8 mouse cellular contexts compared by ENCODE assay signal in the genomic region with DNA sequence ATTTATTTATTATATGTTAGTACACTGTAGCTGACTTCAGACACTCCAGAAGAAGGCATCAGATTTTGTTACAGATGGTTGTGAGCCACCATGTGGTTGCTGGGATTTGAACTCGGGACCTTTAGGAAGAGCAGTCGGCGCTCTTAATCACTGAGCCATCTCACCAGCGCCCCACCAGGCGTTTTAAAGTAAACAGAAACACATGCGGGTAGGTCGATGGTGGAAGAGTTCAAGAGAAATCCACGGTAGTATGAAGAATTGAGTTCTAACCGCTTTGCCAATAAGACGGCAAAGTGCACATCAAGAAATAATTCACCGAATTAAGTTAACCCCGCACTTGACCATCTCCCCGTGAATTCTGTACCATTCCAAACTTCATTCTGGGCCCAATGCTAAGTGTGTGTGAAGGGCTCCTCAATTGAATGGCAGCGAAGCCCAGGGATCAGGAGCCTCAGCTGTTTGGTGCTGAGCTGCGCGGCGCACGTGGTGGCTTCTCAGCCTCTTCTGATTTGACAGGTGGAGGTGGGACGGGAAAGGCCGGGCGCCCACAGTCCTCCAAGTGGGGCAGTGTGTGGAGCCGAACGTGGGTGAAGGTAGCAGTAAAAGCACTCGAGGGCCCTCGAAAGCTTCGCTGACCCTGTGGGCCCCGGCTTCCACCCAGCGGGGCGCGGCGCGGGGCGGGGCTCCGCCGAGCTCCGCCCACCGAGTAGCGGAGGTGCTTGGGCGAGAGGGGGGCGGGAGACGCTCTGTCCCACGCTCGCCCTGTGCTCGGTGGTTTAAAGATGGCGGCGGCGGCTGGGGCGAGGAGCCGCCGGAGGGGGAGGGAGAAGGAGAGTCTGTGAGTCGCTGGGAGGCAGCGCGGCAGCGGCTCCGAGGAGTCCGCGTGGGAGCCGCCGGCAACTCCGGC. TPM values are rescaled to one million over a fixed set of nuclear protein-coding genes. Genes with fewer than 3 reads are reported as not detected.
DNase-seq lines count a peak whose midpoint lies in the region; ATAC-seq and TF ChIP-seq lines count a peak whose summit lies in the region.

A gene (plus strand): TSS at position 763 of the 907 bp plus-strand sequence.

- H3K9me3 ChIP-seq in heart, embryonic 14.5 days (ENCODE audit: control insufficient read depth, low read length) = no peaks in the 10 kb centered on the region
- H3K9me3 ChIP-seq in liver, embryonic 14.5 days (ENCODE audit: control insufficient read depth, low read length) = no peaks in the 10 kb centered on the region
- no peaks in the 10 kb centered on the region for H3K9me3 ChIP-seq in neural tube, embryonic 11.5 days (ENCODE audit: control insufficient read depth, low read length)
- H3K9me3 ChIP-seq in stomach, postnatal 0 days (ENCODE audit: control insufficient read depth, low read length) = no peaks in the 10 kb centered on the region

- TF ChIP-seq EP300 in liver, embryonic 14.5 days (IDR thresholded peaks at IDR 0.05; ENCODE audit: low read depth) = no peak
- TF ChIP-seq EP300 in stomach, postnatal 0 days (optimal IDR thresholded peaks at IDR 0.05) = no peak

- H3K4me2 ChIP-seq in heart, embryonic 14.5 days (ENCODE audit: low read length) = peak within 1 kb of the TSS; percentile 85
- peak within 1 kb of the TSS; percentile 82 for H3K4me2 ChIP-seq in liver, embryonic 14.5 days (ENCODE audit: low read depth)
- peak within 1 kb of the TSS; percentile 61 for H3K4me2 ChIP-seq in neural tube, embryonic 11.5 days (ENCODE audit: low read depth)
- H3K4me2 ChIP-seq in stomach, postnatal 0 days (replicated peaks; ENCODE audit: low read depth) = peak within 1 kb of the TSS; percentile 78

- no peaks in the 10 kb centered on the region for H3K36me3 ChIP-seq in heart, embryonic 14.5 days (ENCODE audit: control insufficient read depth, insufficient read depth, low read length)
- H3K36me3 ChIP-seq in liver, embryonic 14.5 days (replicated peaks; ENCODE audit: control insufficient read depth, insufficient read depth, low read depth) = no peaks in the 10 kb centered on the region
- H3K36me3 ChIP-seq in neural tube, embryonic 11.5 days (ENCODE audit: control insufficient read depth, insufficient read depth, low read length) = no peaks in the 10 kb centered on the region
- no peaks in the 10 kb centered on the region for H3K36me3 ChIP-seq in stomach, postnatal 0 days (ENCODE audit: control insufficient read depth, insufficient read depth, low read length)

- H3K4me1 ChIP-seq in brown adipose tissue, adult 24 weeks (ENCODE audit: control insufficient read depth, insufficient read depth, insufficient read length, low read length) = peaks cover 6% of the 10 kb centered on the region; the same call in 1 of the 2 replicates
- no peaks in the 10 kb centered on the region for H3K4me1 ChIP-seq in heart, embryonic 14.5 days (ENCODE audit: control insufficient read depth in 2 of 2, insufficient read depth in 2 of 2, low read length in 2 of 2)
- H3K4me1 ChIP-seq in liver, embryonic 14.5 days (replicated peaks; ENCODE audit: control insufficient read depth in 2 of 2, insufficient read depth in 2 of 2, low read length in 1 of 2) = peaks cover 9 to 14% of the 10 kb centered on the region in 2 experiments
- peaks cover 4% of the 10 kb centered on the region; the same call in 1 of the 2 replicates for H3K4me1 ChIP-seq in neural tube, embryonic 11.5 days (ENCODE audit: control insufficient read depth, insufficient read depth, low read length)
- H3K4me1 ChIP-seq in stomach, postnatal 0 days (replicated peaks; ENCODE audit: control insufficient read depth, insufficient read depth) = peaks cover 2% of the 10 kb centered on the region; the same call in 1 of the 2 replicates

- peak within 1 kb of the TSS; percentile 94 for H3K4me3 ChIP-seq in brown adipose tissue, adult 24 weeks (ENCODE audit: insufficient read depth, low read depth, low read length)
- H3K4me3 ChIP-seq in heart, embryonic 14.5 days (ENCODE audit: control insufficient read depth in 1 of 2, insufficient read depth in 1 of 2, low read depth in 1 of 2, low read length in 2 of 2) = peak within 1 kb of the TSS; percentile 85 to 99
- peak within 1 kb of the TSS; percentile 86 for H3K4me3 ChIP-seq in liver, embryonic 14.5 days (ENCODE audit: insufficient read depth in 1 of 2, low read depth in 2 of 2, low read length in 2 of 2)
- peak within 1 kb of the TSS; percentile 98 for H3K4me3 ChIP-seq in neural tube, embryonic 11.5 days (ENCODE audit: low read depth, low read length)
- H3K4me3 ChIP-seq in stomach, postnatal 0 days (ENCODE audit: low read depth, low read length) = peak within 1 kb of the TSS; percentile 99

- no peaks in the 10 kb centered on the region for H3K27me3 ChIP-seq in heart, embryonic 14.5 days (ENCODE audit: control insufficient read depth, insufficient read depth, low read length)
- H3K27me3 ChIP-seq in liver, embryonic 14.5 days (ENCODE audit: control insufficient read depth, insufficient read depth, low read length) = no peaks in the 10 kb centered on the region
- no peaks in the 10 kb centered on the region for H3K27me3 ChIP-seq in neural tube, embryonic 11.5 days (ENCODE audit: control insufficient read depth, insufficient read depth, low read length)
- no peaks in the 10 kb centered on the region for H3K27me3 ChIP-seq in stomach, postnatal 0 days (ENCODE audit: control insufficient read depth, insufficient read depth, low read length)

- TF ChIP-seq CTCF in liver, embryonic 14.5 days (IDR thresholded peaks at IDR 0.05; ENCODE audit: low read depth) = no peak
- TF ChIP-seq CTCF in stomach, postnatal 0 days (IDR thresholded peaks at IDR 0.05; ENCODE audit: low read depth) = 0 out of 2 replicates have a peak, but pooled peaks have one; percentile 7

- peak within 1 kb of the TSS; percentile 99 for H3K9ac ChIP-seq in heart, embryonic 14.5 days (ENCODE audit: low read length)
- H3K9ac ChIP-seq in liver, embryonic 14.5 days (replicated peaks) = peak within 1 kb of the TSS; percentile 79
- H3K9ac ChIP-seq in neural tube, embryonic 11.5 days (ENCODE audit: low read length) = peak within 1 kb of the TSS; percentile 99
- peak within 1 kb of the TSS; percentile 100 for H3K9ac ChIP-seq in stomach, postnatal 0 days (ENCODE audit: low read length)

- WGBS in heart, embryonic 14.5 days = 9% methylated on average over 59 of the region's 60 CpGs
- WGBS in liver, embryonic 14.5 days (ENCODE audit: insufficient replicate concordance) = 10% methylated on average over 57 of the region's 60 CpGs
- 9% methylated on average over 57 of the region's 60 CpGs for WGBS in neural tube, embryonic 11.5 days
- WGBS in stomach, postnatal 0 days = 7% methylated on average over 59 of the region's 60 CpGs

- peak; percentile 94 for ATAC-seq in heart, embryonic 14.5 days (ENCODE audit: insufficient number of reproducible peaks, insufficient read depth, low FRiP score, low read depth)
- ATAC-seq in liver, embryonic 14.5 days (ENCODE audit: insufficient read depth) = peak; percentile 95
- peak; percentile 97 for ATAC-seq in neural tube, embryonic 11.5 days (ENCODE audit: insufficient read depth, low FRiP score, low TSS enrichment)
- peak; percentile 98 for ATAC-seq in stomach, postnatal 0 days (ENCODE audit: low FRiP score, low TSS enrichment)

- H3K27ac ChIP-seq in brown adipose tissue, adult 24 weeks (replicated peaks; ENCODE audit: low read depth, low read length) = peak within 1 kb of the TSS; percentile 54; the same call in 1 of the 2 replicates
- peak within 1 kb of the TSS; percentile 72 to 91 for H3K27ac ChIP-seq in heart, embryonic 14.5 days (replicated peaks in 1 of 2; ENCODE audit: control insufficient read depth in 1 of 2, insufficient read depth in 1 of 2, low read depth in 2 of 2, low read length in 2 of 2)
- peak within 1 kb of the TSS; percentile 5; the same call in 1 of the 2 replicates for H3K27ac ChIP-seq in liver, embryonic 14.5 days
- H3K27ac ChIP-seq in neural tube, embryonic 11.5 days (ENCODE audit: low read depth, low read length) = peak within 1 kb of the TSS; percentile 96
- H3K27ac ChIP-seq in stomach, postnatal 0 days (replicated peaks) = peak within 1 kb of the TSS; percentile 93

- DNase-seq in CD4-positive, CD25-positive, alpha-beta regulatory T cell, adult 2 months (ENCODE audit: low read depth, low spot score) = peak; percentile 94
- DNase-seq in fibroblast of lung, adult 2 months (ENCODE audit: low read depth) = peak; percentile 48
- peak; percentile 88 to 94 for DNase-seq in kidney, postnatal 25 days
- peak; percentile 68 to 80 (median 71) for DNase-seq in liver, embryonic 14.5 days (ENCODE audit: low read depth in 3 of 3, low spot score in 3 of 3)
- DNase-seq in neural tube, embryonic 11.5 days (ENCODE audit: low spot score) = peak; percentile 94
- DNase-seq in stomach, postnatal 0 days (ENCODE audit: low spot score) = peak; percentile 92

RNA-seq across cellular contexts. Expression of the gene that starts here (rescaled TPM):
- 4.5 and 7.3 TPM in 2 replicates for polyA plus RNA-seq in brown adipose tissue, adult 24 weeks (2012; ENCODE audit: insufficient read depth, insufficient read length, missing spikeins)
- 3.7 and 4.2 TPM in 2 replicates for polyA plus RNA-seq in heart, embryonic 14.5 days (2014; fragmentation: Nextera tagmentation; extraction: Ambion mirVana)
- polyA plus RNA-seq in liver, embryonic 14.5 days (2012; rRNA removed) = 1.4 and 1.6 TPM in 2 replicates
- polyA plus RNA-seq in liver, embryonic 14.5 days (2014; fragmentation: Nextera tagmentation; extraction: Ambion mirVana) = 1.1 and 1.2 TPM in 2 replicates
- polyA plus RNA-seq in neural tube, embryonic 11.5 days (2014; fragmentation: Nextera tagmentation; extraction: Ambion mirVana) = 6.0 TPM in 2 replicates
- polyA plus RNA-seq in stomach, postnatal 0 days (2015; fragmentation: Nextera tagmentation; extraction: Ambion mirVana) = 1.4 TPM in 2 replicates

Comparison
In these comparisons a context has a peak if more than half of its experiments do, and no peak if none do; other contexts are left out.
1. Peak in every context shown above with its lines: DNase-seq, ATAC-seq, H3K4me3 ChIP-seq and H3K27ac ChIP-seq.
2. H3K27ac ChIP-seq: peak in every context shown above with its lines; median percentile 96 in neural tube, embryonic 11.5 days; 93 in stomach, postnatal 0 days; 82 in heart, embryonic 14.5 days; 54 in brown adipose tissue, adult 24 weeks; 5 in liver, embryonic 14.5 days.